Mouse (Mus musculus) lung, postnatal 0 days (tissue): ENCODE data around the gene Rdh13.

Source experiments
- CTCF ChIP-seq: IDR thresholded peaks from 2 replicates; pipeline ENCODE4 v1.5.1; 2016; ENCODE audit warnings: antibody characterized with exemption, mild to moderate bottlenecking
- EP300 ChIP-seq: IDR thresholded peaks from 2 replicates; pipeline ENCODE4 v1.6.1; 2016; ENCODE audit warnings: antibody characterized with exemption, mild to moderate bottlenecking, control low read depth

GRCm38 (mm10) chr7:4440549-4440948 is 4.9 kb downstream of the Rdh13 start:
- TF ChIP-seq CTCF (no peak), EP300 (no peak)
